Mouse (Mus musculus): ENCODE measurements around the gene Osbpl6. TPM values are rescaled to one million over a fixed set of nuclear protein-coding genes. Genes with fewer than 3 reads are reported as not detected.
A peak's percentile ranks its signal among the peaks of the same experiment; 100 is the strongest.

Gene Osbpl6
- polyA plus RNA-seq, 1 experiment: 7.1 TPM

DNA sequence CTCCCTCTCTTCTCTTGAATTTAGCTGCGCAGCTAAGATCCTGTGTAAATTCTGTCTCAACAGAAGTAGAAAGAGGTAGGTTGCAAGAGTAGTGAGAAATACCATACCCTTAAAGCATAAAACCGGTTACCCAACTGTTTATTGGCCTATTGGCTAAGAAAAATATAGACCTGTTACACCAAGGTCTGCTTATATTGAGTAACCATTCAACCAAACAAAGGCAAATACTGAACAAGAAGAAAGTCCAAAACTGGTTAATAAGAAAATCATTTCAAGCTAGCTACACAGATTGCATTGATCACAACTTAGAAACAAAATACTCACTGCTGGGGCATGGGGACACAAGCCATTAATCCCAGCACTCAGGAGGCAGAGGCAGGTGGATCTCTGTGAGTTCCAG lies 233.3 kb downstream of the Osbpl6 start:
- WGBS: 98% methylated on average over 2 of the region's 2 CpGs
- Histone ChIP-seq H3K4me3 (ENCODE audit: control insufficient read depth, insufficient read depth, low read length) (no peak overlapping the region), H3K27me3 (ENCODE audit: control insufficient read depth, insufficient read depth, low read length) (no peaks in the 10 kb centered on the region), H3K36me3 (ENCODE audit: control insufficient read depth, insufficient read depth, low read length) (no peaks in the 10 kb centered on the region), H3K27ac (ENCODE audit: control insufficient read depth, insufficient read depth, low read length) (no peak overlapping the region), H3K4me1 (replicated peaks; ENCODE audit: control insufficient read depth, insufficient read depth, low read length) (no peaks in the 10 kb centered on the region)
- DNase-seq: no peak
- no peak for TF ChIP-seq CTCF (IDR thresholded peaks at IDR 0.05; ENCODE audit: borderline replicate concordance, control insufficient read depth, extremely low read depth, insufficient read depth, low read length, poor library complexity)
- no peak for TF ChIP-seq POLR2A (IDR thresholded peaks at IDR 0.05; ENCODE audit: control insufficient read depth, extremely low read depth, insufficient read depth, low read length, poor library complexity)

DNA sequence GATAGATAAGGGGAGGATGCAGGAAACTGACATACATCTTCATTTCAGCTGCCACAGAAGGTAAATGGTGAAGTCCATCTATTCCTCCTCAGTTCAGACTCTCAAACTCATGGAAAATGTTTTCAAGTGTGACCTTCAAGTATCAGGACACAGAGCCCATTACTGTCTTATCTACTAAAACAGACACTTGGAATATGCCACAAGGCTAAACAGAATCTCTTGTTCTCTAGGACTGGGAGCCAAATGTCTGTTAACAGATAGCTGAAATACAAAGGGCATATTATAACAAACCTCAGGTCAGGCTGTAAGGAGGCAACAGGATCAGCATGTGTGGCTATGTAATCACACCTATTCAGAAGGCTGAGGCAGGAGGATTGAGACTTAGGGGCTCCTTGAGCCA lies 237.5 kb downstream of the Osbpl6 start:
- Histone ChIP-seq H3K27ac (ENCODE audit: control insufficient read depth, insufficient read depth, low read length) (no peak overlapping the region), H3K4me1 (replicated peaks; ENCODE audit: control insufficient read depth, insufficient read depth, low read length) (peaks cover 5% of the 10 kb centered on the region), H3K36me3 (ENCODE audit: control insufficient read depth, insufficient read depth, low read length) (no peaks in the 10 kb centered on the region), H3K27me3 (ENCODE audit: control insufficient read depth, insufficient read depth, low read length) (no peaks in the 10 kb centered on the region), H3K4me3 (ENCODE audit: control insufficient read depth, insufficient read depth, low read length) (no peak overlapping the region)
- no peak for DNase-seq
- no peak for TF ChIP-seq POLR2A (IDR thresholded peaks at IDR 0.05; ENCODE audit: control insufficient read depth, extremely low read depth, insufficient read depth, low read length, poor library complexity)

GRCm38 (mm10) chr2:76647441-76647869 lies 241.1 kb downstream of the Osbpl6 start:
- H3K36me3 ChIP-seq (ENCODE audit: control insufficient read depth, insufficient read depth, low read length): no peaks in the 10 kb centered on the region
- TF ChIP-seq CTCF (IDR thresholded peaks at IDR 0.05; ENCODE audit: borderline replicate concordance, control insufficient read depth, extremely low read depth, insufficient read depth, low read length, poor library complexity) (no peak), POLR2A (IDR thresholded peaks at IDR 0.05; ENCODE audit: control insufficient read depth, extremely low read depth, insufficient read depth, low read length, poor library complexity) (no peak)
- DNase-seq: no peak
- H3K4me1 ChIP-seq (replicated peaks; ENCODE audit: control insufficient read depth, insufficient read depth, low read length): peaks cover 5% of the 10 kb centered on the region
- WGBS: 1% methylated on average over 31 of the region's 32 CpGs
- H3K27me3 ChIP-seq (ENCODE audit: control insufficient read depth, insufficient read depth, low read length): no peaks in the 10 kb centered on the region
- H3K4me3 ChIP-seq (ENCODE audit: control insufficient read depth, insufficient read depth, low read length): peak overlapping the region; percentile 89
- no peak overlapping the region for H3K27ac ChIP-seq (ENCODE audit: control insufficient read depth, insufficient read depth, low read length)

DNA sequence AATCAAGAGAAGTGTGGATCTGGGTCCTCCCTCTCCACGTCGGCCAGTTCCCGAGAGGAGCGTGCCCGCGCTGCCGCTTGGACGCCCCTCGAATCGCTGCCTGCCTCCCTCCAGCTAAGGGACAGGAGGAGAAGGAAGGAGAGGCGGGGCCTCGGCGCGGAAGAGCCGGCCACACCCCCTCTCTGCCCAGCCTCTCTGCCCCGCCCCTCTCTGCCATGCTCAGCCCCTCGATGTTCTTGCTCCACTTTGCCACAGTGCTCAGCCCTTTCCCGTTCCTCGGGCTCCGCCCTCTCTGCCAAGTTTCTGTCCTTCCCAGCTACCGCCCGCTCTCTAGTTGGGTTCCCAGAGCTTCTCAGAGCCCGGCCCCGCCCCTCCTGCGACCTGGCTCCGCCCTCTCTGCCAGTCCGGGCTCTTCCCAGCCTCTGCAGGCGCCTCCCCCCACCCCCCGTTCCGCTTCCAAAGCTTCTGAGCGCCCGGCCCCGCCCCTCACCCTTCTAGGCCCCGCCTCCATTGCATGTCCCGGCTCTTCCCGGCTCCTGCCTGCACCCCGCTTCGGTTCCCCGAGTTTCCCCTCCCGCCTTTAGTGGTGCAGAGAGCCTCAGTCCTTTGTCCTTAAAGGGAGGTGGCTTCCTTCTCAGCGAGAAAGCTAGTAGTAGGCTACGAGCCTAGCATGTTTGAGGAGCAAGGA lies 241.7 kb downstream of the Osbpl6 start, which contains the start of the genes Prkra and Pjvk:
Gene Prkra (minus strand): TSS at position 133 of the 688 bp plus-strand sequence.
Gene Pjvk (plus strand): TSS at position 594 of the 688 bp plus-strand sequence.
- Histone ChIP-seq H3K36me3 (ENCODE audit: control insufficient read depth, insufficient read depth, low read length) (no peaks in the 10 kb centered on the region), H3K4me1 (replicated peaks; ENCODE audit: control insufficient read depth, insufficient read depth, low read length) (peaks cover 5% of the 10 kb centered on the region), H3K4me3 (ENCODE audit: control insufficient read depth, insufficient read depth, low read length) (peak within 1 kb of the TSS; percentile 89), H3K27me3 (ENCODE audit: control insufficient read depth, insufficient read depth, low read length) (no peaks in the 10 kb centered on the region), H3K27ac (ENCODE audit: control insufficient read depth, insufficient read depth, low read length) (no peak within 1 kb of the TSS)
- DNase-seq: peak; percentile 91
- WGBS: 1% methylated on average over 39 of the region's 42 CpGs
- TF ChIP-seq CTCF (IDR thresholded peaks at IDR 0.05; ENCODE audit: borderline replicate concordance, control insufficient read depth, extremely low read depth, insufficient read depth, low read length, poor library complexity) (no peak), POLR2A (IDR thresholded peaks at IDR 0.05; ENCODE audit: control insufficient read depth, extremely low read depth, insufficient read depth, low read length, poor library complexity) (peak; percentile 21; the same call in 1 of the 2 replicates)

- peaks cover 5% of the 10 kb centered on the region for H3K4me1 ChIP-seq (replicated peaks; ENCODE audit: control insufficient read depth, insufficient read depth, low read length)
- DNase-seq: no peak
- TF ChIP-seq CTCF (IDR thresholded peaks at IDR 0.05; ENCODE audit: borderline replicate concordance, control insufficient read depth, extremely low read depth, insufficient read depth, low read length, poor library complexity) (no peak), POLR2A (IDR thresholded peaks at IDR 0.05; ENCODE audit: control insufficient read depth, extremely low read depth, insufficient read depth, low read length, poor library complexity) (0 out of 2 replicates have a peak, but pooled peaks have one; percentile 4)
- H3K4me3 ChIP-seq (ENCODE audit: control insufficient read depth, insufficient read depth, low read length): peak overlapping the region; percentile 89
- H3K36me3 ChIP-seq (ENCODE audit: control insufficient read depth, insufficient read depth, low read length): no peaks in the 10 kb centered on the region
- H3K27me3 ChIP-seq (ENCODE audit: control insufficient read depth, insufficient read depth, low read length): no peaks in the 10 kb centered on the region
- H3K27ac ChIP-seq (ENCODE audit: control insufficient read depth, insufficient read depth, low read length): no peak overlapping the region
- 50% methylated on average over 13 of the region's 13 CpGs for WGBS
Observed at GRCm38 (mm10) chr2:76648666-76649141, 242.4 kb downstream of the Osbpl6 start.

Other genes starting within 250 kb of the Osbpl6 start
- 1.7 and 1.8 TPM in 2 replicates for gene Pde11a, start 67.7 kb upstream of the Osbpl6 start, polyA plus RNA-seq (2012; rRNA removed)
- not detected in 2 replicates for gene Cyct, start 46.1 kb upstream of the Osbpl6 start, polyA plus RNA-seq (2012; rRNA removed)
- 18.8 and 20.8 TPM in 2 replicates for gene Rbm45, start 36.5 kb upstream of the Osbpl6 start, polyA plus RNA-seq (2012; rRNA removed)
- 8.7 and 9.1 TPM in 2 replicates for gene Prkra, start 241.5 kb downstream of the Osbpl6 start, polyA plus RNA-seq (2012; rRNA removed)
- not detected in 2 replicates for gene Pjvk, start 242.0 kb downstream of the Osbpl6 start, polyA plus RNA-seq (2012; rRNA removed)

Measured in thymus, adult 2 months (tissue).